Mouse (Mus musculus): ENCODE results near the gene Snx9.

The Snx9 gene

DNA sequence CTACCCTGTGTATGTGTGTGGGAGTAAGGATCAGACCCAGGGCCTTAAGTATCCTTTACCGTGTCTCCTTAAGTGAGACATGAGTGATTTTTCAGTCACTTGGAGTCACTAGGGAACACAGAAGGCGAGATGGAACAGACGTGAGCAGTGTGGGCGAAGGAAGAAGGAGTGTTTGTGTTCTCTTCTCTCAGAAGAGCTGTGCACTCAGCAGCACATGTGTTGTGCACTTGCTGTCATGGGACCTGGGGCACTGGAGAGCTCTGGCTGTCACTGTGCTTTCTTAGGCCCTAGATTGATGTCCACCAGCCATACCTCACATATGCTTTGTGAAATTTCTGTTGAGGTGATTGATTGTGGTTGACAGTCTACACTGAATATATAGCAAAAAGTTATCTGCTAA is 37.7 kb downstream of the Snx9 start:
- no peak for DNase-seq (ENCODE audit: inconsistent ontology term)

DNA sequence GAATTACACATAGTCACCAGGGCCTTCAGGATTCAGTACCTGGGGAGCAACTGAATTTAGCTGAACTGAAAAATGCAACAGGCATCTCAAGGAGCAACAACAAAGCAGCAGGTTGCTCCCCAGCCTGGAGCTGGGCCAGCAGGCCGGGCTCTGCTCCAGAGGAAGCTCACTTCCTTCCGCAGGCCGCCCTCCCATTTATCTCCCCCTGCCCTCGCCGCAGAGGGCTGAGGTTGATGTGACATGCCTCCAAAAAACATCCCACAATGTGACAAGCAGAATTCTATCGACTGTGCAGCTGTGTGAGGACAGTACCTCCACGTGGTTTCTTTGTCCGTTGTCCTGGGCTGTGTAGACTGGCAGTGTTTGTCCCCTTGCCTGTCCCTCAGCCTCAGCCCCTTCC is 44.3 kb downstream of the Snx9 start:
- peak; percentile 80 for DNase-seq (ENCODE audit: inconsistent ontology term)

DNA sequence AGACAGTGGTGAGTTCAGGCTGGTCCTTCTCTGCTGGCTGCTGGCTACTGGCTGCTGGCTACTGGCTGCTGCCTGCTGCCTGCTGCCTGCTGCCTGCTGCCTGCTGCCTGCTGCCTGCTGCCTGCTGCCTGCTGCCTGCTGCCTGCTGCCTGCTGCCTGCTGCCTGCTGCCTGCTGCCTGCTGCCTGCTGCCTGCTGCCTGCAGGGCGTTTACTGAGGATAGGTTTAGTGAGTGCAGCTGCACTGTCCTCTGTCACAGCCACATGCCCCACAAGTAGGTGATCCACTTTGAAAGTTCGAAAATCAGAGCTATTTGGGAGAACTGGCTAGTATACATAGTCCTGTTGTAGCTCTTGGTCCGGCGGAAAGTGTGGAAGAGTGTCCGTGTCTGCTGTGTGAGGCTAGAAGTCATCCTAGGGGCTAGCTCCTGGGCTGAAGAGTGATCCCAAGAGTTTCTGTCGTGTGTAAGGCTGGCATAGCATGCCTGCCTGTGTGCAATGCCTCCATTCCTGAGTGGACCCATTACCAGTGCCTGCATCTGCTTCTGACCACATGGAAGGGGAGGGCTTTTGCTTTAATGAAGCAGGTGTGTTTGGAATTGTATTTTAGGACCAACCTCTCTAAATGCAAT is 45.2 kb downstream of the Snx9 start:
- DNase-seq (ENCODE audit: inconsistent ontology term) = no peak

DNA sequence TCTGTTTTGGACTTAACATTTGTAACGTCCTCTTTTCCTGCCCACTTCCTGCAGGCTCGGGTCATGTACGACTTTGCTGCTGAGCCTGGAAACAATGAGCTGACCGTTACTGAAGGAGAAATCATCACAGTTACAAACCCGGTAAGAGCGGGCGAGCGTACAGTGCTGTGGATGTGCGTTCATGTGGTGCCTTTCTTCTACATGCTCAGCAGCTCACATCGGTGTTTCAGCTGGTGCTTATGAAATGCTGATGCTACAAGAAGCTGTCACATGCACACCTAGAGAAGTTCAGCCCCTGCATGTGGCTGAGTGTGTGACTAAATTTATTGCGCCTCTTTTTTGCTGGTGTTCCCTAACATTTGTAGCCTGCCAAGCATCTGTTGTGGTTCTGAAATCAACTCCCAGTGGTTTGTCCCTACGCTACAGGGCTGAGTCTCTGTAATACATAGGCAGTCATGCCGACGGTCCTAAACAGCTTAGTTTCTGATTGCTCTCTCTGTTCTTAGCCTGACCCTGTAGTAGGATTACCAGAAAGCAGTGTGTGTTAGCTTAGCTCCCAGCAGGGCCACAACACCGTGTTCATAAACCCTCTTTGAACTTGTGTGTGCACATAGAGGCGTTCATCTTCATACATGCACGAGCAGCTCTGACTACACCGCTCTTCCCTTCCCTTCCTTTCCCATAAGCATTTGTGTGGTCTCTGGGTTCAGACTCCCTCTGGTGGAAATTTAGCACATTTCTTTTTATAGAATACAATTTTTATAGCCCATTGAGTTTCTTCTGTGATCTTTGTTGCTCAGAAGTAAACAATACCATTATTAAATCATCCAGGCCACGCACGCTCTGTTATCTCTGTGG is 46.0 kb downstream of the Snx9 start:
- peak; percentile 42 for DNase-seq (ENCODE audit: inconsistent ontology term)

DNA sequence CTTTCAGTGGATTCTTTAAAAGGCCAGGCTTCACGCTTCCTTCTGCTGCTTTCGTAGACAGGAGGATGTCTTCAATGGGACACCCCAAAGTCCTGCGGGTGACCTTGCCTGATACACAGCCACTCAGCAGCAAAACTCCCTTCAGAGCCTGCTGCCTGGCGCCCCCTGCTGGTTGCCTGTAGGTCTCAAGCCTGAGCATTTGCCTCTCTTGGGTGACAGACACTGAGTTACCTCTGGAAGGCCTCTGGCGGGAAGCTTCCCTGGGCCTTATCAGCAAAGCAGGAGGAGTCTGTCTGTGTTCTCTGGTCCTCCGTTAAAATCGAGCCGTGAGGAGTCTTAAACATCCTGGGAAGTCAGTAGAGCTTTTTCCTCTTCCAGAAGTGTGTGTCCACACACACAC is 49.3 kb downstream of the Snx9 start:
- DNase-seq (ENCODE audit: inconsistent ontology term) = peak; percentile 50

DNA sequence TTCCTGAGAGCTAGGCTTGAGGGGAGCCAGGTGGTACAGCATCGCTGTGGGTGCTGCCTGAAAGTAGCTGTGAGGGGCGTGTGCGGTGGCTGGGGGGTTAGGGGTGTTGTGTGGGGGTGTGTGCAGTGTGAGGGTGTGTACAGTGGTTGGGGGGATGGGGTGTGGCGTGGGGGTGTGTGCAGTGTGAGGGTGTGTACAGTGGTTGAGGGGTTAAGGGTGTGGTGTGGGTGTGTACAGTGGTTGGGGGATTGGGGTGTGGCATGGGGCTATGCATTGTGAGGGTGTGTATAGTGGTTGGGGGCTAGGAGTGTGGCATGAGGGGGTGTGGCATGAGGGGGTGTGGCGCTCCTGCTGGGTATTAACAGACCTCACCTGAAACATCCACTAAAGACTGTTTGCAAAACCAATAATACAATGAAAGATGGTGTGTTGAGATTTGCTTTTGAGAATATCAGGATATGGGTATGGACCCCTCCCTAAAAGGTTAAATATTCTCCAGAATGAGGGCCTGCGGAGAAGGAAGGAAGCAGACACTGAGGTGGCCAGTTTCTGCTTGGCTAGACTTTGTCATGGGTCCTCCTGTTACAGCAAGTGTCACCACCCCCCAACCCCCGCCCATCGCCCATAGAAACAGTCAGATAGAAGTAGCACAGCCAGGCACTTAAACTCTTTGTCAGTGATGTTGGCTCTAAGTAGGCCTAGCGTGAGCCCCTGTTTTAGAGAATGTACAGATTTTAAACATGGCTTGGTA is 51.0 kb downstream of the Snx9 start:
- DNase-seq (ENCODE audit: inconsistent ontology term) = no peak

DNA sequence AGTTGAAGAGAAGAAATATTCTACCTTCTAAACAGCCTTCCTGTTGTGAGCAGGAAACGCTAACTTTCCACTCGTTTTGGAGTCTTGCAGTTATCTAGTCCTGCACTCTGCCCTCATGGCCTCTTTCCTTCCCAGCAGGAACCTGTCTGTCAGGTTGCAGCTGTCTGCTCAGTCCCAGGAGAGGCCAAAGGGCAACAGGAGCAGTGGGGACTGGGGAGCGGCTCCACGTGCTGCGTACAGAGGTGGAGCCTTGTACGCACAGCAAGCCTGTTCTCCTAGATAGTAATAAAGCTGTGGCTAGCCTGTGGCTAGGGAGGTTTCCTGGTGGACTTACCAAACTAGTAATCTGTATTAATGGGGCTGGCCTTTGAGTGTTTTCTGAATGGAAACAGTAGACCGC is 52.0 kb downstream of the Snx9 start:
- no peak for DNase-seq (ENCODE audit: inconsistent ontology term)

DNA sequence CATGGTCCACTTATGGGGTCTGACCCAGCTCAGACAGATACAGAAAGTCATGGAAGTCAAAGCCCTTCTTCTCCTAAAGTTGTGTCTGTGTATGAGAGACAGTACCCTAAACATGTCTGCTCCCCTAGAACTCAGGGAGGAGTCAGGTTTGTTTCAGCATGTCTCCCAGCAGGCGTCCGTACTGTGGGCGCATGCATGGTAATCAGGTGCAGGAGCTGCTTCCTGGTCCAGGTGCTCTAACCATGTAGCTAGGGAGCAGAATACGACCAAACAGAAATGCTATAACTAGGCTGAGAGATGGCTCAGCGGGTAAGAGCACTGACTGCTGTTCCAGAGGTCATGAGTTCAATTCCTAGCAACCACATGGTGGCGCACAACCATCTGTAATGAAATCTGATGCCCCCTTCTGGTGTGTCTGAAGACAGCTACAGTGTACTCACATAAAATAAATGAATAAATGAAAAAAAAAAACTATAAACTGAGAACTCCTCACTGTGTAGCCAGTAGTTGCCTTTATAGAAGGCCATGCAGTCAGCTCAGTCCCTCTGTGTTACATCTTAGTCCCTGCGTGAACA is 52.5 kb downstream of the Snx9 start:
- no peak for DNase-seq (ENCODE audit: inconsistent ontology term)

DNA sequence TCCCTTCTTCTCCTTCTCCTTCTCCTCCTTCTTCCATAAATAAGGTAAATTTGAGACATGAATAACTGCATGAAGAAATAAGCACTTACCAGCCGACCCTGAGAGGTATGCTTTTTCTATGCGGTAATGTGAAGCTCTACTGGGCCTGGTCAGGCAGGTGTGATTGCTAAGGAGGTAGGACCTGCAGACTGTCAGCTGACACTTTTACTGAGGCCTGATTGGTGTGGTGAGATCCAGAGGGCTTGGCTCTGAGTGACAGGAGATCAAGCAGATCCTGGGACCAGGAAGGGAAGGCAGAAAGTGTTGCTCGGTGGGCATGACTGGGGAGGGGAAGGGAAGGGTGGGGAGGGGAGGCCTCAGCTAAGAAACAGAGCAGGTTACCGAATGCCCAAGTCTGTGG is 54.9 kb downstream of the Snx9 start:
- no peak for DNase-seq (ENCODE audit: inconsistent ontology term)

DNA sequence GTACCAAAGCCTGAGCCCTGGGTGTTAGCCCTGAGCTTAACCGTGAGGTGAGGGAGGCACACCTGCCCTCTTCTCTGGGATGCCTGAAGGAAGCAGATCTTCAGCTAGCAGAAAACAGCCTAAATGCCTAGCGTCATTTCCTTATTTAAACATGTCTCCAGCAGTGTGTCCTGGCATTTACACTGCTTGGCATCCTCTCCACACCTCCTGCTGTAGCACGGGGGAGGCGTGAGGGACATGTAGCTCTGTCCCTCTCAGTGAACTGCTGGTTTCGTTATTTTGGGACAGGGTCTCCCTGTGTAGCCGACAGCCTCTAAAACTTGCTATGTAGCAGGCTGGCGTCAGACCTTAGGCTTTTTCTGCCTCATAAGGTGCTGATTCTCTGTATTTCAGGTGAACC is 55.5 kb downstream of the Snx9 start:
- DNase-seq (ENCODE audit: inconsistent ontology term) = no peak

DNA sequence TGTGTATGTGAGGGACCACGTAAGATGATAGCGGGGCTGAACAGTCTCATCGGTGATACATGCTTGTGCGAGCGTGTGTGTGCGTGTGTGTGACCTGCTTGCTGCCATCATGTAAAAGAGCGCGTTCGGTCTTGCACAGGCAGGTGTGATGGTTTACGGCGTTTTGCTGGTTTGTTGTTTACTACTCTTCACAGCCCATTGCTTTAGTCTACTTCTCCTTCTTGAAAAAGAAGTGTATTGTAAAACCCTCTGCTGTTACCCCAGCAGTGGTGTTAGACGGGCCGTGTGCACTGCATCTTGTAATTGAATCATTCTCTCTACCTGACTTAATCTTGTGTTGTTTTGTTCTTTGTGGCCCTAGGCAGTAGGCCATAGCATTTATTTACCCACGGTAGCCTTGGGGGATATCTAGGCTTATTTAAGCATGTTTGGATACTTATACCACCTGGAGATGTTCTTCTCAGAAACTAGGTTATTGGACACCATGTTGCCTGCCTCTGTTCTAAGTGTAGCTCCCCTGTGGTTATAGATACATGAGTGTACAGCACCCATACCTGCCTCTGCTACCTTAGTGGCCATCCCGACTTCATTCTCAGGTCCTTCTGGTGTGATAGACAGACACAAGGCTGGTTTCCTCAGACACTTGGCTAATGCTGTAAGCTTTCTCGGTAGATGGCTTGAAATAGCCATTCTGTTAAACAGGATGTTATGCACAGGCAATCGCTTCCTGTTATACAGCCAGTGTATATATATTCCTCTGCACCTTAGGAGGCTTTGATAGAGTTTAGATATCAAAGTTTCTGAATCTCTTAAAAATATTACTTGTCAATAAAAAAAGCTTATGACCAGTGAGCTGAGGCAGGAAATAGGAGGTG is 56.4 kb downstream of the Snx9 start:
- no peak for DNase-seq (ENCODE audit: inconsistent ontology term)

DNA sequence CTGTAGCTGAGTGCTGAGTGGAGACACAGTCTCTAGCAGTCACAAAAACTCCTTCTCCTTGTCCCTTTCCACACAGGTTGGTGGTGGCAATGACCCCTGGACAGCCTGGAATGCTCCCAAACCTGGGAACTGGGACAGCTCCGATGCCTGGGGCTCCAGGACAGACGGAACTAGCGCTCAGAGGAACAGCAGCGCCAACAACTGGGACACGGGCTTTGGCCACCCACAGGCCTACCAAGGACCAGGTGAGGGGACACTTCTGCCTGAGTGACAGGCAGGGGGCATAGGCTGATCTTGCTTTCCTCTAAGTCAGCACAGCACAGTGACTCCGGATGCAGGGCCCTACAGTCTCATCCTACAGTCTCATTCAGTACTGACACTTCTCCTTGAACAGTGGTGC is 58.1 kb downstream of the Snx9 start:
- no peak for DNase-seq (ENCODE audit: inconsistent ontology term)

DNA sequence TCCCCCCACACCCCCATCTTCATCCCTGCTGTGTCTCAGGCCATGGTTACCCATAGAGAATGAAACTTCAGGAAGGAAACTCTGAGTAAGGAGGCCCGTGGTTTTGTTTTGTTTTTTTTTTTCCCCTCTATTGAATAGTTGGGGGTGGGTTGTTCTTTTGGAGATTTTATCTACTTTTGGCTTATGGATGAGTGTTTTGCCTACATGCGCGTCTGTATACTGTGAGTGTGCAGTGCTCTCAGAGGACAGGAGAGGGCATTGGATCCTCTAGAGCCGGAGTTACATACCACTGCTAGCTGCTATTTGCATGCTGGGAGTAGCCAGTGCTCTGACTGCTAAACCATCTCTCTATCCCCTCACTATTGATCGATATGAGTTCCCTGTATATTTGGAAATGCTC is 60.3 kb downstream of the Snx9 start:
- DNase-seq (ENCODE audit: inconsistent ontology term) = no peak

DNA sequence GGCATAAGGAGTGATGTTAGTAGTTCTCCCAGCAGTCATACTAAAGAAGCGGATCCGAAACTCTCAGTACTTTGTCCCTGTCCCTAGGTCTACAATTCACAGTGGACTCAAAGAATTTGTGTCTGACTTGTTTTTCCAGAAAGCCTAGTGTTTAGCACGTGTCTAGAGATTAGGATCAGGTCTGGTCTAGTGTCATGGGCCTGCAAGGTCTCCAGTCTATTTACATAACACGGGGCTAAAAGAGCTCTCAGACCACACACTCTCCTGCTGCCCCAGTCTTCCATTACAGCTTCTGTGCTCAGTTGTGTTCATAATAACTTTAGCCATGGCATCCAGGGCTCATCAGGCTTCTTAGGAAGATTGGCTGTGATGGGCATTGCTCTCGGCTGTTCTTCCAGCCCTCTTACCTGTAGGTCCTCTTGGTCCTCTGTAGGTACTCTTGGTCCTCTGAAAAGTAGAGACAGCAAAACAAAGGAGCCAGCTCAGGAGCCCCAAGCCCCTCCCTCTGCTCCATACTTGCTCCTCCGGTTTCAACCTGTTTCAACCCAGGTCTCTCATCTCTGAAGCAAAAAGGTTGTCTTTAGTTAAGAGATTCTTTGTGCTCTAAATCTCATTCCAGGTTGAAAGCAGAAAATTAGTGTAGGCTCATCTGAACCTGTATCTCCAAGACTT is 62.6 kb downstream of the Snx9 start:
- DNase-seq (ENCODE audit: inconsistent ontology term) = no peak

DNA sequence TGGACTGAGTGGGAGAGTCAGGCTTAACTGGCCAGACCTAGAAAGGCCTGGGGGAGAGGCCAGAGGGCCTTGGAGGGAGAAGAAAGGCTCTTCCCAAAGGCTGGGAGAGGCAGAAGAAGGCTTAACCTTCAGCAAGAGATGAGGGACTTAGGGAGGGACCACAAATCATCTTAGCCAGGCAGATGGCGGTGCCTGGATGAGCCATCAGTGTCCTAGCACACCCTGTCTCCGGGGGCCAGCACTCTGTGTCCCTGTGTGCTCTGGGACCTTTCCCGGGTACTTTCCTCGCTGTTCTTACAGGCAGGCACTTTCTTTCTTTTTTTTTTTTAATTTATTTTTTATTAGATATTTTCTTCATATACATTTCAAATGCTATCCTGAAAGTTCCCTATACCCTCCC is 68.6 kb downstream of the Snx9 start:
- no peak for DNase-seq (ENCODE audit: inconsistent ontology term)

DNA sequence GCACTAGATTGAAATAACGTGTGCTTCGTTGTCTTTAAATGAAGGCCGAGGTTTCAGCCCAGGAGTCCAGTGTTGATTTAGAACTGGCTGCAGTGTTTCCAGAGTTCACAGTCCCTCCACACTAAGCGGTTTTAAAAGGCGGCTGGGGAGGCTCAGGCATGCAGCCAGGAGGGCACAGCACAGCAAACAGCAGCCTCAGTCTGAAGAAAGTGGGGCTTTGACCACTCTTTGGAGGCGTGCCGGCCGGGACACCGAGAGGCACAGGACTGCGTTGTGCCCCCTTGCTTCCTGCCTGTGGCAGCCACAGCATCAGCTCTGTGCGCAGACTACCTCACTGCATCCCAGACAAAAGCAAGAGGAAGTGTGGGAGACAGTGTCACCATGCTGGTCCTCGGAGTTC is 70.5 kb downstream of the Snx9 start:
- DNase-seq (ENCODE audit: inconsistent ontology term) = no peak

DNA sequence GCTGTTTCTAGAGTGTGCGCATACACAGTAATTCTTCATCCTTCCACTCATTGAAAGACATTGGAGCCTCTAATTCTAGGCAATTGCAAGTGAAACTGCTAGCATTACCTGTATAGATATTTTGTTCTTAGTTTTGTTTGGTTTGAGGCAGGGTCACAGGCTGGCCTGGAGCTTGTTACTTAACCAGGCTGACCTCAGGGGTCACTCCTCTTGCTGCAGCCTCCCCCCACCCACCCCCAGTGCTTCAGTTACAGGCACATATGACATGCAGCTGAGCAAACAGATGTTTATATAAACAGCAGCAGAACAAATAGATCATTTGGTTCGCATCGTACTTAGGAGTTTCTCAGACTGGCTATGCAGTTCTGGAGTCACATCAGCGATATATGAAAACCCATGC is 71.7 kb downstream of the Snx9 start:
- no peak for DNase-seq (ENCODE audit: inconsistent ontology term)

DNA sequence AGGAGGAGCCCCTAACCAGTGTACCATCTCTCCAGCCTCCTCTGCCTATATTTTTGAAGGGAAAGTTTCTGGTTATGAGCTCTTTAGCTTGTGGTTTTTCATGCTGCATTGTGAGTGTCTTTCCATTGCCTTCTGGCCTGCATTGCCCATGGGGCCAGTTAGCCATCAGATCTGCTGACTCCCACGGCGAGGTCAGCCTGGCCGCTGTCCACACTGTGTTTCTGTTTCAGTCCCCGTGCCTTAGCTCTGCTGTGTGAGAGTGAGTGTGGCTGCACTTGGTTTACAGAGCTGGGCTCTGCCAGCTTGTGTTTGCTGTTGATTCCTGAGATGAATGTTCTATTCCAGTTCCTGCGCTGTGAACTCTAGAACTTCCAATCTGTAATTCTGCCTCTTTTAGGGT is 73.1 kb downstream of the Snx9 start:
- DNase-seq (ENCODE audit: inconsistent ontology term) = no peak

DNA sequence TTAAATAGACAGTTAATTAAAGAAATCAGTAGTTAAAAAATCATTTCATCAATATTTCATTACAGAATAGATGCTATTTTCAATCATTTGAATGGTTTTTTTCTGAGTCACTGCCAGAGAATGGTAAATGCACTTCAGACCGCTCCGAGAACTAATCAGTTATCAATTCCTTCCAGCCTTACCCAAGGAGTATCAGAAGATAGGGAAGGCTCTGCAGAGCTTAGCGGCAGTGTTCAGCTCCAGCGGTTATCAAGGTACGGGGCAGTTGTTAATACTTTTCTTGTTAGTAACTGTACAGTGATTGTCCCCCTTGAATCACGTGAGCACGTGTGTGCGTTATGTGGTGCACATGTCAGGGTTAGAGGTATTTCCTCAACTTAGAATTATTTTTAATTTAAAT is 80.8 kb downstream of the Snx9 start:
- no peak for DNase-seq (ENCODE audit: inconsistent ontology term)

DNA sequence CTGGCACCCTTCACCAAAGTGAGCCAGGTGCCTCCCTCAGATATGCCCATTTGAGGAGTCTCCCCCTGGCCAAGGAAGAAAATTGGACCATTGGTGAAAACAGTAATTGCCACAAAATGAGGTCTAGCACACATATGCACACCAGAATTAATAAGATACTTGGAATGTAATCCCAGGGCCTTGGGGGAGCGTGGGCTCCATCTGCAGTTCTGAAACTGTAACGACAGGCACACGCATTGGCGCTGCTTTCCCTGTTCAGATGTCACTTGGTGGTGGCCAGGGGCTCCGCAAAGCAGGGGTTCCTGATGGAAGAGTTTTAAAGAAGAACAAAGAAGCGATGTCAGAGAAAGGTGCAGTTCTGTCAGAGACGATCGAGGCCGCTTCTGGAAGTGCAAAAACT is 82.2 kb downstream of the Snx9 start:
- peak; percentile 25 for DNase-seq (ENCODE audit: inconsistent ontology term)

DNA sequence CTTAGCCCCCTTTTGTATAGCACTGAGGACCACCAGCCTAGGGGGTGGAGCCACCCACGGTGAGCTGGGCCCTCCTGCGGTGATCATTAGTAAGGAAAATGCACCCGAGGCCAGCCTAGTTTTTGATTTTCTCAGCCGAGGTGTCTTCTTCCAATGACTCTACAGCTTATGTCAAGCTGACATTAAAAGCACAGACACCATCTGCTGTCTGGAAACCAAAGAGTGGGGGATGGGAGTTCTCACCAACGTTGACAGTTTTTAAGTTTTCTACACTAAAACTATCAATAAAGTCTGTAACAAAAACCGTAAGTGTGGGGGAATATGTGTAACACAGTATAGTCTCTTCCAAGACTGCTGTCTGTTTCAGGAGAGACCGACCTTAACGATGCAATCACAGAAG is 83.1 kb downstream of the Snx9 start:
- no peak for DNase-seq (ENCODE audit: inconsistent ontology term)
